Mouse (Mus musculus) kidney, postnatal 4 days (tissue): ENCODE results near the gene Gdap1l1.

ENCODE experiments used
- DNase-seq, 2 experiments: peaks; one replicate each; pipeline ENCODE4 v3.0.0; 2021; ENCODE audit warnings: mixed read lengths in 2 of 2

The Gdap1l1 gene

DNA sequence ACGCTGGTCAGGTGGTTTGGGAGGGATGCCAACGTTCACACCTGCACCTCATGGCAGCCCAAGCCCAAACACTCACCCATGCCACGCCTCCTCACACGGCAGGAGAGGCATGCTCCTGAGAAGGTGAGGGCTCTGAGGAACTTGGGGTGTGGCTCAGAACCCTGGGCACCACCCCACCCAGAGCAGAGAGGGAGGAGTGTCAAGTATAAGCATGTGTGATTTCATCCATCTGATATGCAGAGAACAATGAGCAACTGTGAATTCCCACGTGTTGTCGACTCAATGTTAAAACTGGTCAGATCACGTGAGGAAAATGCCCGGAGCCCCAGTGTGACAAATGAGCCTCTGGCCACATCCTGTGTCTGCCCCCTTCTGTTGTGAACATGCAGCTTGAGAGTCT is 28.5 kb downstream of the Gdap1l1 start:
- DNase-seq = no peak

DNA sequence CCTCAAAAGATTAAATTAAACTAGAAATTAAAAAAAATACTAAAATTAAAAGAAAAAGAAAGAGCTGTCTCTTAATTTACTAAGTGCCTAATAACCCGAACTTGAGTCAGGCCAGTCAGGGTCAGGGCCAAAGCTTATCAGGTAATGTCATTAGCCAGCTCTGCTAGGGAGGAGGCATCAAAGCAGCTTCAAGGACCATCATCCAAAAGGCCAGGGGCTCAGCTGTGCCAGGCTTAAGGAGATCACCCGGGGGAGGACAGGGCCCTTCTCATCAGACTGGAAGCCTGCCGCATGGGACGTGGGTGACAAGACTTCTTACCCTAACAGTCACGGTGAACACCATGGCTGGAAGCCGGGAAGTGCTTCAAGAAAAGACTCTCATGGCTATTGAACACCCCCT is 29.3 kb downstream of the Gdap1l1 start:
- DNase-seq = no peak

DNA sequence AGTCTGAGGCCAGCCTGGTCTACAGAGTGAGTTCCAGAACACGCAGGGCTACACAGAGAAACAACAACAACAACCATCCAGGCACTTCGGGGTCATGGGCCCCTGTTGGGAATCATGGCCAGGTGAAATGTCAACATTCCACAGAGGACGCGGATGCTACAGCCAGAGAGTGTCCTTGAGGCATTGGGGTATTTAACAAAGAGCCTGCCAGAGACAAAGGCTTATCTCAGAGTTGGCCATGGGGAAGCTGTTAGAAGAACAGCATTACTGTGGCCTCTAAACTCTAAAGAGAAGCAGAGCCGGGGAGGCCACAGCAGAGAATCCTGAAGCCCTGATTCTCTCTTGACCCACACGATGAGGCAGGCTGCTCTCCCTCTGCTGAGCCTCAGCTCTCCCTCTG is 30.6 kb downstream of the Gdap1l1 start:
- no peak for DNase-seq

DNA sequence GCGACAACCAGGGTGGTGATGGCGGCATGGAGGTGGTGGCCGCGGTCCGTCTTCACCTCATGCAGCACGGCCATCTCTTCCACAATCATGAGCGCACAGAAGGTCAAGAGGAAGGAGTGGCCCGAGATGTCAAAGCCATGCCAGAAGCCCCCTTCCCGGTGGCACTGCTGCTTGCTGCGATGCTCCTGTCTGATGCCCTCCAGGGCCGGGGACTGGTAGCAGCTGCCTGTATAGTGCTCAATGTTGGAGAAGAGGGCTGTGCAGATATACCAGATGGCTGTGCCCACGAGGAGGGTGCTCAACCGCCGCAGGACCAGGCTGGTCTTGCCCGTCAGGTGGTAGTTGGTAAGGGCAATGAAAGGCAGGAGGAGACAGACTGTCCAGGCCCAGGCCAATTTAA is 31.4 kb downstream of the Gdap1l1 start:
- no peak for DNase-seq

DNA sequence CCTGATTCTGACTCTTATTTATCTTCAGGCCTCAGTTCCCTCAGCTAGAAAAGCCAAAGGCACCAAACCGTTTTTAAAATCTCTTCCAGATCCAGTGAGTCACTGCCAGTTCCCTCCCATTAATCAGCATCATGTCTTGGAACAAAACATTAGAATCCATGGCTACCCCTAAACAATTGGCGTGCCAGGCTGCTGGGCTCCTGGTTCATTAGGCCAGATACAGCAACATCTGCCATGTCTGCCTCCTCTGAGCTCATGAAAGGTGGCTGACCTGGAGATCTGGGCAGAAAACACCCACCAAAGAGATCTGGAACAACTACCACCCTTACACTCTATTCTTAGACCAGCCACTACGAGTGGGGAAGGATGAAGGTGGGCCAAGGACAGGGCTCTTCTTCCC is 32.9 kb downstream of the Gdap1l1 start:
- no peak for DNase-seq

DNA sequence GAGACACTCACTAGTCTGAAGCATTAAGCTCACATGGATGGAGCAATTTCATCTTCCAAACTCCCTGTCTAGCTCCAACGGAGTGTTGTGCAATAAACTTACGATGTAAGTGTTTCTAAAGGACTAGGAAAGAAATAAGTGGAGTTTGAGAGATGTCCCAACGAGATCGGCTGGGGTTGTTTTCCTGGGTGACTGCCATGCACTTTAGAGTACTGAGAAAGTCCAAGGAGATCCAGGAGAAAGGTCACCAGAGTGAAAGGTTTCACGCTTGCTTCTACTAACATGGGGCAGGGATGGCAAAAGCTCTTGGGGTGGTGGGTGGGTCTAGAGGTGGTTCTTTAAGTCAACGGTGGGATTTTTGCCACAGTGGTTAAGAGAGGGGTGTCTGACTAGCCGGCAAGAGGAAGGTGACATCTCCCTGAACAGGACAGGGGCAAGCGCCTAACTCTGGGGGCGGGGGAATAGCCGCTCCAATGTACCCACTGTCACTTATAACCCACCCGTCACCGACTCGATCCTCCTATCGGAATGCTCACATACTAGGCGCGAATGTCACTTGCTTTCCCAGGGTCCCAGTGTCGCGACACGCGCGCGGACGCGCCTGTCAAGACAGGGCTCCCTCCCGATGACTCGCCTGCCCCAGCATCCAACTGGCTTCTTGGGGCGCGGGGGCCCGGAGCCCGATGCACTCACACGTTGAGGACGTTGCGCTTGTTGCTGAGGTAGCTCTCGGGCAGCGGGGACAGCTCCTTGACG is 33.6 kb downstream of the Gdap1l1 start:
- DNase-seq = no peak

DNA sequence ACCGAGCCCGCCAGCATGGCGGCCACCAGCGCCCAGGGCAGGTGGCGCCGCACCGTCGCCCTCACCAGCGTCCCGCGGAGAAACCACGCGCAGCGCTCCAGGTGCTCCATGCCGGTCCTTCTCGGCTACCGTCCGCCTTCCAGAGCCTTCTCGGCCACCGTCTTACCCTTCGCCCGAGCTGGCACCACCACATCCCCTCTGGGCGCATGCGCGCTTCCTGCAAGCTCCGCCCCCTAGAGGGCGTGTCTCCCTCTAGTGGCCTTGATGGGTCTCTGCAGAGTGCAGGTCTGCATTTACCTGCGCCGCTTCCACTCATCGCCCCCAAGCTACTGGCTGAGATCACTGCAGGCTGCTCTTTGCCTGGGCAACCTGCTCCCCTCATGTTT is 34.2 kb downstream of the Gdap1l1 start, which contains the start of gene Fitm2:
TSS of gene Fitm2 (minus strand) at position 164 of the 386 bp plus-strand sequence.
- DNase-seq = peak; percentile 97

DNA sequence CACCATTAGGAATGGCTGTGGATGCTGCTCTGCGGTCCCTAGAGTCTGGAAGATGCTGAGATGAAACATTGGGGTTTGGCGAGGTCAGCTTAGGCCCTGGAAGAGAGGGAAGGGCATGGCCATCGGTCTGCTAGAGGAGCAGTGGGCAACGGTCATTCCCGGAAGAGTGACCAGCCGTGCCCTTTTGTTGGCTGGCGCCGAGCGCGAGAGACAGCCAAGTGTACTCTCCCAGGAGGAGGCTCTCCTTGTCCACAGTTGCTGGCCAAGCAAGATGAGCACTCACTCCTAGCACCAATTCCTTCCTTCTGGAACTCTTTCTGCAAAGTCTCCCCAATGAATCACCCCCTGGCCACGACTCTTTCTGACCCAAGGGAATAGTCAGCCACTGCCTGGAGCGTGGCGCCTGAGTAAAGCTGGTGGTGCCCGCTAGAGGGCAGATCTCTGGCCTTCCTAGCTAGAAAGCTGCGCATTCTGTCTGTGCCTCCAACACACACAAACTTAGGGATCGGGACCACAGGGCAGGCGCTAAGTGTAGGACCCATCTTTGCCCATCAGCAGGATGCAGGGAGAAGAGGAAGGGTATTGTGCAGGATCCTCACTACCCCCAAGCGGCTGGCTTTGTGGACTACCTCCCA is 42.0 kb downstream of the Gdap1l1 start:
- peak; percentile 31 to 54 for DNase-seq

DNA sequence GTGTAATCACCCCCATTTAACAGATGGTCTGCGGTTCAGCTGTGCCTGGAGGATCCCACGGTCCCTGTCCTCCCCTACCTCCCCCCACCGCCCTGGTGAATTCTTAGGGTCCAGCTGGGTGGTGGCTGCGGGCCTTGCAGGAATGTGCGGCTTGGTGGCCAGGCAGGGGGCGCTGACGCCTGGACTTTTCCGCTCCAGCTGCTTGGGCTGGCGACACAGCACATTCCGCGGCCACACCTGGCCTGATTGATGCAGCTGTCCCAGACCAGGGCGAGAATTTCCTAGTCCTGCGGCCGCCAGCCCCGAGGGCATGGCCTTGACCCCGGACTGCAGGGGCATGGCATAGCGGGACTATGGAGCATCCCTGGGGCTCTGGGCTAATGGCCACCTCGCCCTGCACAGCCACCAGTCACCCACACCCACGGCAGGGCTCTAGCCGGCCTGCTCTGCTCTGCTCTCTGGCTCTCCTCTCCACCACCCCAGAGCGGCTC is 43.3 kb downstream of the Gdap1l1 start:
- DNase-seq = peak; percentile 72 to 84

DNA sequence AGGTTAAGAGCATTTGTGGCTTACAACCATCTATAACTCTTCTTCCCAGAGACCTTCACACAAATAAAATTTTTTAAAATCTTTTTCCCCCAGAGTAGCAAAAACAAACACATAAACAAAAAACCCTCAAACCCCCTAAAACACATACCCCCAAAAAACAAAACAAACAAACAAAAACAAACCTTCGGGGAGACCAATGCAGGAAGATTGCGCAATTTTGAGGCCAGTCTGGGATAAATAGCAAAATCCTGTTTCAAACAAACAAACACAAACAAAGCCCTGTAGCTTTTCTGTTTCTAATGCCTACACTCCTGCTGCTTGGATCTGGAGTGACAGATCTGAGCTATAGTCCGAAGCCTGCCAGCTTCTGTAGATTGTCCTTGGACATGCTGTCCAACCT is 49.1 kb downstream of the Gdap1l1 start:
- no peak for DNase-seq

DNA sequence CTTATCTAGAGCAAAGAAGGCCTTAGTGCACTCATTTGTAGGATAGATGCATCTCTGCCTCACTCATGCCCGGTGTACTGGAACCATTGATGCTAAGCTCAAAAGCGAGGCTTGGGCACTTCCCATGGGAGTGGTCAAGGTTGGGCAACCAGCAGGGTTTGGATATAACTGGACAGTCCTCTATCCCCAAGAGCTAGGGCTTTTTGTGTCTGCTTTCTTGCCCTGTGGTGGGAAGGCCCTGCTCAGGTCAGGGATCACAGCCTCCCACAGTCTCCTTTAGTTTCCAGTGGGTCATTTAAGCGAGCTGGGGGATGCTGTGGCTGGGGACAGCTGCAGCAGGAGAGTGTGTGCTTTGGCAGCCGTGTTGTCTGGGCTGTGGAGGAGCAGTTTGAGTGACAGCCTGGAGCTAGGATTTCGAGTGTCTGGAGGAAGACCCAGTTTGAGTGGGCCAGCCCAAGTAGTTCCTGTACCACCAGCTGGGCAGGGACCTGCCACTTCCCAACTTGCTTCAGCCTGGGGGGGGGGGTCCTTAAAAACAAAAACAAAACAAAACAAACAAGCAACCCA is 51.5 kb downstream of the Gdap1l1 start:
- DNase-seq = no peak

DNA sequence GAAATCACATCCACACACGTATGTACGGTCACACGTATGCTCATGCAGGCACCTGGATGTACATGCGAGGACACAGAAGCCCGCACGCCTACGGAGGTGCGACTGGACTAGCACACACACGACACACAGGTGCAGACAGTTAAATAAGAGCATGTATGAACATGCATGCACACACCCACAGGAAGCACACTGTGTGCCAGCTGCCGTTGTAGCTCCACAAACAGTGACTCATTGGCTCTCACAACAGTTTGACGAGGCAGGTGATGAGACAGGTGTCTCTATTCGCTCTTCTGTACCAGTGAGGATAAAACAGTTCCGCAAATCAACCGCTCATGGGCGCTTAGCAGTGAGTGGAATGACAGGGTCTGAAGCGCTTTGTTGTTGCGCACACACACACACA is 52.4 kb downstream of the Gdap1l1 start:
- DNase-seq = no peak

DNA sequence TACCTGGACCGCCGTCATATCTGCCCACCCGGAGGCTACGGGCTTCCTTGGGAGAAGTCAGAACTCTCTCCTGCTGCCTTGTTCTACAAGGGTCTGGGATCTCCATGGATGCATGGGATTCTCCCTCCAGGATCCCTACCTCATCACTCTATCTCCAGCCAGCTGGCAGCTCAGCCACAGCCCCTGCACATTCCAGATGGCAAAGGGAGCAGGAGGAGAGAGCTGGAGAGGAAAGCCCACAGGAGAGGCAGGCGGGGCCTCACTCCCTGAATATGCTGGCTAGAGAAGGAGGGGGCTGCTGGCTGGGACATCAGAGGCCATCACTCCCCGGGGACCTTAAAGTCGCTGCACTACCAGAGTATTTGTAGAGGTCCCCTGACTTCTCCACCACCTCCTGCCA is 53.1 kb downstream of the Gdap1l1 start:
- DNase-seq = peak; percentile 10 to 31

DNA sequence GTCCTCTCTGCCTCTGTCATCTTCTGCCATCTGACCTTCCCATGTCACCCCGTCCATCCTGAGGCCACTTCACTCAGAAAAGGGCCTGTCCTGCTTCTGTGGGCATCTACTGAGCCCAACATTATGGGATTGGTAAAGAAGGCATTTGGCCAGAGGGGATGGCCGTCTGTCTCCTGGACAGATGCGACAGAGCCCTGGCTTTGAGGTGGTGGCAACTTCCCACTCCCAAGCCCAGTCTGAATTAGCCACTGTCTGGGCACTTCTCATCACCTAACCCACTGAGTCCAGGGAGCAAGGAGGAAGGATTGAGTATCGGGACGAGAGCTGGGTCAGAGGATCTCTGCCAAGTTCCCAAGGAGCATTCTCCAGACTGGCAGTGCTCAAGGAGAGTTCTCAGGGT is 53.7 kb downstream of the Gdap1l1 start, which contains the start of gene R3hdml:
TSS of gene R3hdml (plus strand) at position 301 of the 400 bp plus-strand sequence.
- no peak for DNase-seq

DNA sequence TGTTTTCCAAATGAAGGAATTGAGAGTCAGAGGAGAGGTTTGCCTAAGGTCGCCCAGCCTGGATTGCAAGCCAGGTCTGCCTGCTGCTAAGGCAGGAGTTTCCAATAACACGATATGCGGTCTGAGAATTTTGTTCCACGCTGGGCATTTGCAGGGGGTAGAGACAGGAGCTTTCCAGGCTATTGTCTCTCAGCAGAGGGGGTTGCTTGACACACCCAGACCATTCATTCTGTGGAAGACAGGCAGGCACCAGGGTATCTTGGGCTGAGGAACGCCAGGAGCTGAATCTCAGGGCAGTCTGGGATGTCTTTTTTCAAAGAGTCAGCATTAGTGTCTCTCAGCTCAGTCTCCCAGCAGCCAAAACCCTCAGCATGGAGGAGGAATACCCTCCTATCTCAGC is 54.8 kb downstream of the Gdap1l1 start:
- no peak for DNase-seq

DNA sequence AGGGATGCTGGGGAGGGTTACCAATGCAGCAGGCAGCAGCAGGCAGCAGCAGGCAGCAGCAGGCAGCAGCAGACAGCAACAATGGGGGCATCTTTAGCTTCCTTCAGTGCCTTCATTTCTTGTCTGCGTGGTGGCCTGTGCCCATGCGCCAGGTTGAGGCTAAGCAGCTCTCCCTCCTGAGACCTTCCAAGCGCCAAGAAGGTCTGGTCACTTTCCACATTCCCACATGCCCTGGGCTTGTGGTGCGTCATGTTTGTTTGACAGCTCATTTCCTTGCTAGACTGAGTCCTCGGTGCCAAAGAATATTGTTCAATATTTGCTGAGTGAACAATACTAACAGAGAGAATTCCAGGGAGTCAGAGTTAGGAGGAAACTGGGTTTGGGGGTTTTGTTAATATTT is 55.7 kb downstream of the Gdap1l1 start:
- no peak for DNase-seq

DNA sequence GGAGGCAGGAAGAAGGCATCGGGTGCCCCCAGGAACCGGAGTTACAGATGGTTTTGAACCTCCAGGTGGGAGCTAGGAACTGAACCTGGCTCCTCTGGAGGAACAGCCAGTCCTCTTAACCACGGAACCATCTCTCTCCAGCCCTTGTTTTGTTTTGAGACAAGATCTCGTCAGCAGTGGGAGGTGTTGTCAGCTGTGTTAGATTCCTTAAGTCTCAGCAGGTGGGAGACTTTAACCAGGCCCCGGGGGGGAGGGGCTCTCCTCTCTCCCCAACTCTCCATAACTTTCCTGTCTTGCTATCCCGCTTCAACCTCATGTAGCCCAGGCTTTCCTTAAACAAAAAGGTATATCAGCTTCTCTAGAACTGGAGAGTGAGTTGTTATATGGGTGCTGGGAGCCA is 56.2 kb downstream of the Gdap1l1 start:
- DNase-seq = no peak

DNA sequence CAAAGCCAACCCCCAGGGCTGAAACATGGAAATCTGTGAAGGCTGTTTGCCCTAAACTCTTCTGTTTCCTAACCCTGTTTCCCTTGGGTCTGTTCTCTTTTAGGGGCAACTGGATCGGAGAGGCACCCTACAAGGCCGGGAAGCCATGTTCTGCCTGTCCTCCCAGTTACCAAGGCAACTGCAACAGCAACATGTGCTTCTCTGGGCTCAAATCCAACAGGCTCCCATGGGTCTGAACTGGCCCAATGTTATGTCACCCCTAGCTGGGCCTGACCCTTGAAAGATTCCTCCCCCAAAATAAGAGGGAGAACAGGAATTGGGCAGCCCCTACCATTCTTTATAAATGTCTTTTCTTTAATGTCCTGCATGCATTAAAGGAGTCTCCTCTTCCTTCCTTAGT is 63.9 kb downstream of the Gdap1l1 start:
- DNase-seq = peak in 1 of 2 experiments; percentile 27

DNA sequence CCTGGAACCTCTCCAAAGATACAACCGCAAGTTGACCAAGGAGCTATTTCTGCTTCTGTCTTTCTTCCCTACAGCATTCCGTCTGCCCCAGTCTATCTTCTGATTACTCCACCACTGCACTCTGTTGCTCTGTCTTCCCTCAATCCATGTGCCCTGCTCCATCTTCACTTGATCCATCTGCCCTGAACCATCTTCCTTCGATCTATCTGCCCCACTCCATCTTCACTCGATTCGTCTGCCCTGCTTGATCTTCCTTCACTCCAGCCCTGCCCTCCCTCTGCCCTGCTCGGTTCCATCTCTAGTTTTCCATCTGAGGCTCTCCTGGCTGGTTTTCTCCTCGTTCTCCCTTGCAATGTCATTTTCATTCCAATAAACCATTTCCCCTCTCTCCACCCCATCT is 64.9 kb downstream of the Gdap1l1 start:
- DNase-seq = no peak
